Mouse (Mus musculus) liver, embryonic 12.5 days (tissue): Measurements from ENCODE around the gene Rxra. TPM values are rescaled to one million over a fixed set of nuclear protein-coding genes. Genes with fewer than 3 reads are reported as not detected.

Experiments used
- ATAC-seq: fragments of 200-750 bp; cut with Nextera tagmentation; 2 replicates; pipeline ENCODE4 v1.8.0; 2017; ENCODE audit warnings: moderate number of reproducible peaks, mild to moderate bottlenecking, moderate library complexity
- H3K27ac ChIP-seq: fragments of 300-500 bp; sonication (generic); 2 replicates; pipeline ENCODE4 v1.5.1; 2016; ENCODE audit warnings: mild to moderate bottlenecking
- H3K27me3 ChIP-seq: fragments of 300-500 bp; sonication (generic); replicated peaks from 2 replicates; pipeline ENCODE4 v1.6.1; 2016; ENCODE audit warnings: mild to moderate bottlenecking, moderate library complexity
- H3K36me3 ChIP-seq: fragments of 300-500 bp; sonication (generic); 2 replicates; pipeline ENCODE4 v1.6.1; 2016; ENCODE audit warnings: mild to moderate bottlenecking, moderate library complexity
- H3K4me1 ChIP-seq: fragments of 300-500 bp; sonication (generic); 2 replicates; pipeline ENCODE4 v1.6.1; 2016
- H3K4me2 ChIP-seq: fragments of 300-500 bp; sonication (generic); 2 replicates; pipeline ENCODE4 v1.6.1; 2016; ENCODE audit warnings: mild to moderate bottlenecking, moderate library complexity
- H3K4me3 ChIP-seq: fragments of 300-500 bp; sonication (generic); 2 replicates; pipeline ENCODE4 v1.5.1; 2016; ENCODE audit warnings: mild to moderate bottlenecking, moderate library complexity
- H3K9ac ChIP-seq: fragments of 300-500 bp; sonication (generic); 2 replicates; pipeline ENCODE4 v1.6.1; 2016; ENCODE audit warnings: mild to moderate bottlenecking, moderate library complexity
- H3K9me3 ChIP-seq: fragments of 300-500 bp; sonication (generic); replicated peaks from 2 replicates; pipeline ENCODE4 v1.6.1; 2016; ENCODE audit warnings: mild to moderate bottlenecking, moderate library complexity
- WGBS: fragments of 180-500 bp; shearing (Covaris S2); methylation state at CpG from one replicate; pipeline ENCODE4 v1.1.7; 2016; ENCODE audit not compliant: insufficient replicate concordance; 5-methylcytosine and 5-hydroxymethylcytosine counted together
- polyA plus RNA-seq: library from polyadenylated mRNA; unstranded; fragments of >200 nt; fragmentation: Nextera tagmentation; extraction: Ambion mirVana; gene quantifications from 2 replicates; pipeline ENCODE4 v1.2.1, GENCODE M21; 2016

Gene Rxra
- polyA plus RNA-seq, 1 experiment from 2014 or later: 4.2 TPM

DNA sequence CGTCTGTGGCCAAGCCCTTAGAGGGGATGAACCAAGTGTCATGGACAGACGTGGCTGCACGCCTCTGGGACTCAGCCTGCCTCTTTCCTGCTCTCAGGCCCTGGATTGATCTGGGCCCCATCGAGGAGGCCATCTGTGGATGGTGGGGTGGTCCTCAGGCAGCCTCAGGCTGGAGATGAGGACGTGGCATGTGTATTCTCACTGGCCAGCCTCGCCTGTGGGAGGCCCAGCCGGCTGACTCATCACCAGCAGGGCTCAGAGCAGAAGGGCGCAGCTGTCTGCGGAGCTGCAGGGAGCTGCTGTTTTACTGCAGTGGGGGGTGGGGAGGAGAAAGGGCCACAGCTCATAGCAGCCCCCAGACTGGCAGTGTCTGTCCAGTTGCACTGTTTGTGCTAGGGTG, 126.3 kb downstream of the Rxra start:
- H3K4me3 ChIP-seq: no peak overlapping the region
- no peak for ATAC-seq
- H3K36me3 ChIP-seq: no peaks in the 10 kb centered on the region
- no peak overlapping the region for H3K27ac ChIP-seq
- H3K27me3 ChIP-seq: 0 out of 2 replicates have a peak, but pooled peaks cover 6% of the 10 kb centered on the region
- no peaks in the 10 kb centered on the region for H3K4me1 ChIP-seq
- H3K9me3 ChIP-seq: no peaks in the 10 kb centered on the region
- whole genome bisulfite sequencing: 33% methylated on average over 9 of the region's 9 CpGs
- no peak overlapping the region for H3K4me2 ChIP-seq
- no peak overlapping the region for H3K9ac ChIP-seq

DNA sequence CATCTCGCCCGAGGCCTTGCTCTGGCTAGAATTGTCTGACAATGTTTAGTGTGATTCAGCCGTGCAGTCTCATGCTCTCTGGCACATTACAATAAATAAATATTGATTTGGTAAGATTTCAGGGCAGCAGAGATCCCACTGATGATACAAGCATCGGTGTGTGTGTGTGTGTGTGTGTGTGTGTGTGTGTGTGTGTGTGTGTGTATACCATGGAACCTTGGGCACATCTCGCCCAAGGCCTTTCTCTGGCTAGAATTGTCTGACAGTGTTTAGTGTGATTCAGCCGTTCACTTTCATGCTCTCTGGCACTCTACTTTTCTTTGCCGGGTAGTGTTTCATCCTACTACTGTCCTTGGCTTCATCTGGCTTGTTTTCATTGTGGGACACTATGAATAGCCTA, 130.5 kb downstream of the Rxra start:
- no peak overlapping the region for H3K9ac ChIP-seq
- no peaks in the 10 kb centered on the region for H3K4me1 ChIP-seq
- H3K4me2 ChIP-seq: no peak overlapping the region
- H3K9me3 ChIP-seq: no peaks in the 10 kb centered on the region
- H3K4me3 ChIP-seq: no peak overlapping the region
- H3K27ac ChIP-seq: no peak overlapping the region
- WGBS: 66% methylated on average over 7 of the region's 7 CpGs
- ATAC-seq: no peak
- 0 out of 2 replicates have a peak, but pooled peaks cover 6% of the 10 kb centered on the region for H3K27me3 ChIP-seq
- no peaks in the 10 kb centered on the region for H3K36me3 ChIP-seq

DNA sequence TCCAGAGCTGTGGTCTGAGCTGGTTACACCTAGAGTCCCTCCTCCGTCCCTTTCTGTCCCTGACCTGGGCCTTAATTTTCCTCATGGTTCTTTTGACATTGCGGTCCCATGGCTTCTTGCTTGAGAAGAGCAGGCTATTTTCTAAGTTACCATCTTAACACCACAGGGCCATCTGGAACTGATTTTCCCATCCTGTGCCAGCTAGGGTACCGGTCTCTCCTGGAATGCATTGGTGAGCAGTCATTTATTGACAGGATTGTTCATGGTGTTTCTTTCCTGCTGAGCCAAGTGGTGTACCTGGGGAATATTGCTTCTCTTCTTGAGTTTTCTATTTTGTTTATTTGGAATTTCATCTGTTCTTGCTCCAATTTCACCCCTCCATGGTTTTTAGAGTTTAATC, 131.4 kb downstream of the Rxra start:
- no peak overlapping the region for H3K4me2 ChIP-seq
- no peak for ATAC-seq
- no peak overlapping the region for H3K27ac ChIP-seq
- 85% methylated on average over 3 of the region's 3 CpGs for WGBS
- no peaks in the 10 kb centered on the region for H3K9me3 ChIP-seq
- no peak overlapping the region for H3K9ac ChIP-seq
- H3K27me3 ChIP-seq: 0 out of 2 replicates have a peak, but pooled peaks cover 2% of the 10 kb centered on the region
- no peak overlapping the region for H3K4me3 ChIP-seq
- no peaks in the 10 kb centered on the region for H3K36me3 ChIP-seq
- H3K4me1 ChIP-seq: no peaks in the 10 kb centered on the region

DNA sequence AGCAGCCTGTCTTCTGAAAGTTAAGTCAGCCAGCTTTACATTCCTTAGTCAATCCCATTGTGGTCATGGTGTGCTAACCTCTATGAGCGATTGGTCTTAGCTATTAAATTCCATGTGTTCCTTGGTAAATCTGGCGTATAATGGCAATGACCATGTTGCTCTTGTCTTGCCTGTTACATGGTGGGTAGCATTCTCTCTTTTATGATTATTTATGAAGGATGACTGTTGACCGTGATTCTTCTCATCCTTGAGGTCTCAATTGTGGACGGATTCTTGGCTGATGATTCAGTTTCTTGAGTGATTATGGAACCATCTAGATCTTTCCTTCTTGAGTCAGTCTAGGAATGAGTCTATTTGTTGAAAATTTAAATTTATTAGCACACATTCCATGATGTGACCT, 133.7 kb downstream of the Rxra start:
- no peaks in the 10 kb centered on the region for H3K4me1 ChIP-seq
- no peak overlapping the region for H3K4me3 ChIP-seq
- no peak overlapping the region for H3K9ac ChIP-seq
- H3K27me3 ChIP-seq: no peaks in the 10 kb centered on the region
- H3K27ac ChIP-seq: no peak overlapping the region
- 81% methylated on average over 4 of the region's 4 CpGs for WGBS
- no peaks in the 10 kb centered on the region for H3K9me3 ChIP-seq
- H3K4me2 ChIP-seq: no peak overlapping the region
- no peaks in the 10 kb centered on the region for H3K36me3 ChIP-seq
- ATAC-seq: no peak

Other genes starting within 250 kb of the Rxra start
- 5.0 and 5.8 TPM in 2 replicates for gene Vav2, start 249.4 kb upstream of the Rxra start, polyA plus RNA-seq
- gene Brd3os, start 234.1 kb upstream of the Rxra start, polyA plus RNA-seq: 1.3 and 1.4 TPM in 2 replicates
- gene Brd3, start 168.8 kb upstream of the Rxra start, polyA plus RNA-seq: 38.5 and 39.0 TPM in 2 replicates
- 47.2 and 47.3 TPM in 2 replicates for gene Wdr5, start 161.3 kb upstream of the Rxra start, polyA plus RNA-seq
- gene Col5a1, start 210.0 kb downstream of the Rxra start, polyA plus RNA-seq: 15.0 and 15.4 TPM in 2 replicates